In genomic region chr10:105114927-105115326, GRCm38 (mm10) we compare ENCODE assay signal across 26 mouse cellular contexts.
DNase-seq lines count a peak whose midpoint lies in the region; ATAC-seq lines count a peak whose summit lies in the region.
"Had no signal": no experiment of that assay in that cellular context is flagged by ENCODE, and none has a peak within 500 bp of the region (broad histone marks: within the 10 kb centered on the region; RNA-seq: fewer than 3 reads in every experiment).

No protein-coding gene starts in this region.

- H3K36me3 ChIP-seq in megakaryocyte, embryonic 14.5 days (replicated peaks; ENCODE audit: low read length): no peaks in the 10 kb centered on the region
- no peaks in the 10 kb centered on the region for H3K36me3 ChIP-seq in forebrain, embryonic 10.5 days (replicated peaks)
- H3K36me3 ChIP-seq: embryonic facial prominence, embryonic 13.5 days; heart, embryonic 12.5 days; heart, embryonic 15.5 days; hindbrain, embryonic 13.5 days; intestine, embryonic 15.5 days had no signal

- WGBS in forebrain, embryonic 10.5 days: 80% methylated on average over 5 of the region's 5 CpGs

- peak; percentile 84 for ATAC-seq in common myeloid progenitor, adult 5-6 weeks (replicated peaks; ENCODE audit: low read depth, poor library complexity, severe bottlenecking)
- peak; percentile 74 for ATAC-seq in granulocyte monocyte progenitor cell, adult 5-6 weeks (replicated peaks; ENCODE audit: poor library complexity, severe bottlenecking)
- ATAC-seq: activated CD4-positive, CD25-positive, alpha-beta regulatory T cell, adult 4 months; forebrain, embryonic 13.5 days; forebrain, postnatal 0 days; hindbrain, embryonic 16.5 days; intestine, embryonic 15.5 days had no signal

- no peaks in the 10 kb centered on the region for H3K9me3 ChIP-seq in megakaryocyte, embryonic 14.5 days
- no peaks in the 10 kb centered on the region for H3K9me3 ChIP-seq in forebrain, embryonic 10.5 days
- H3K9me3 ChIP-seq: embryonic facial prominence, embryonic 13.5 days; forebrain, embryonic 13.5 days; heart, embryonic 12.5 days; heart, embryonic 15.5 days; hindbrain, embryonic 13.5 days; intestine, embryonic 15.5 days had no signal

- no peak for DNase-seq in forebrain, embryonic 10.5 days (ENCODE audit: extremely low spot score, low spot score)
- no peak for DNase-seq in spleen, postnatal 36 days (ENCODE audit: low spot score in 2 of 2)
- no peak for DNase-seq in urinary bladder, postnatal 10 days (ENCODE audit: low spot score)
- DNase-seq: adrenal gland, adult 8-10 months; adrenal gland, postnatal 25 days; cerebellum, adult 18-20 months; cerebellum, adult 9-10 months; cerebellum, postnatal 14 days; forebrain, postnatal 0 days; gastrocnemius, adult 2 months; gastrocnemius, postnatal 14 days; heart, adult 18-20 months; heart, postnatal 10 days; heart, postnatal 36 days had no signal

- H3K4me3 ChIP-seq in megakaryocyte, embryonic 14.5 days (replicated peaks): peak overlapping the region; percentile 68
- no peak overlapping the region for H3K4me3 ChIP-seq in forebrain, embryonic 10.5 days
- H3K4me3 ChIP-seq: embryonic facial prominence, embryonic 13.5 days; erythroblast, embryonic 14.5 days; forebrain, embryonic 13.5 days; gastrocnemius, adult 2 months; heart, embryonic 12.5 days; heart, embryonic 15.5 days; hindbrain, embryonic 13.5 days; intestine, embryonic 15.5 days had no signal

- no peaks in the 10 kb centered on the region for H3K27me3 ChIP-seq in megakaryocyte, embryonic 14.5 days (replicated peaks)
- no peaks in the 10 kb centered on the region for H3K27me3 ChIP-seq in forebrain, embryonic 10.5 days (ENCODE audit: poor library complexity, severe bottlenecking)
- H3K27me3 ChIP-seq: embryonic facial prominence, embryonic 13.5 days; forebrain, embryonic 13.5 days; heart, embryonic 12.5 days; heart, embryonic 15.5 days; hindbrain, embryonic 13.5 days; intestine, embryonic 15.5 days had no signal

- H3K4me1 ChIP-seq in megakaryocyte, embryonic 14.5 days: peaks cover 18% of the 10 kb centered on the region
- peaks cover 9% of the 10 kb centered on the region for H3K4me1 ChIP-seq in forebrain, embryonic 10.5 days
- H3K4me1 ChIP-seq: heart, embryonic 12.5 days; heart, embryonic 15.5 days; hindbrain, embryonic 13.5 days; intestine, embryonic 15.5 days had no signal

- no peak overlapping the region for H3K27ac ChIP-seq in forebrain, embryonic 10.5 days
- H3K27ac ChIP-seq: embryonic facial prominence, embryonic 13.5 days; forebrain, embryonic 13.5 days; gastrocnemius, adult 2 months; heart, embryonic 15.5 days; hindbrain, embryonic 13.5 days; intestine, embryonic 15.5 days had no signal
